9 mouse cellular contexts compared by ENCODE assay signal in the genomic region with DNA sequence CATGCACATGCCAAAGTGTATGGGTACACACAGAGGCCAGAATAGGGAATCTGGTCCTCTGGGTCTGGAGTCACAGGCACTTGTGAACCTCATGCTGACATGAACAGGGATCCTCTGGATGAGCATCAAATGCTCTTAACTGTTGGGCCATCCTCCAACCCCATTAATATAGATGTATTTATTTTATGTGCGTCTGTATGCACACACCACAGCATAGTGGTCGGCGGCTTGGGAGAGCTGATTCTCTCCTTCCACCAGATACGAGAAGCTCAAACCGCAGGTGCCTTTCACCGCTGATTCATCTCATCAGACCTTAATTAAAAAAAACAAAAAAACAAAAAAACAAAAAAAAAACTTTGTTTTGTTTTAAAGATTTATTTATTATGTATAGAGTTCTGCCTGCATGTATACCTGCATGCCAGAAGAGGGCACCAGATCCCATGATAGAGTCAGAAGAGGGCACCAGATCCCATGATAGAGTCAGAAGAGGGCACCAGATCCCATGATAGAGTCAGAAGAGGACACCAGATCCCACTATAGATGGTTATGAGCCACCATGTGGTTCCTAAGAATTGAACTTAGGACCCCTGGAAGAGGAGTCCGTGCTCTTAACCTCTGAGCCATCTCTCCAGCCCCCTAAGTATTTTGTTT.
DNase-seq lines count a peak whose midpoint lies in the region; ATAC-seq and TF ChIP-seq lines count a peak whose summit lies in the region.
"Had no signal": no experiment of that assay in that cellular context is flagged by ENCODE, and none has a peak within 500 bp of the region (broad histone marks: within the 10 kb centered on the region; RNA-seq: fewer than 3 reads in every experiment).

No protein-coding gene starts in this region.

- no peaks in the 10 kb centered on the region for H3K27me3 ChIP-seq in midbrain, embryonic 11.5 days (ENCODE audit: control insufficient read depth, insufficient read depth, low read length)
- no peaks in the 10 kb centered on the region for H3K27me3 ChIP-seq in midbrain, embryonic 15.5 days (replicated peaks)
- H3K27me3 ChIP-seq in forebrain, postnatal 0 days (ENCODE audit: insufficient read depth, low read length): no peaks in the 10 kb centered on the region

- no peaks in the 10 kb centered on the region for H3K4me1 ChIP-seq in midbrain, embryonic 11.5 days (ENCODE audit: control insufficient read depth, insufficient read depth, low read length)
- peaks cover 4% of the 10 kb centered on the region; the same call in 1 of the 2 replicates for H3K4me1 ChIP-seq in midbrain, embryonic 15.5 days
- peaks cover 11% of the 10 kb centered on the region for H3K4me1 ChIP-seq in forebrain, postnatal 0 days (ENCODE audit: insufficient read depth)

- H3K36me3 ChIP-seq in midbrain, embryonic 11.5 days (ENCODE audit: control insufficient read depth, insufficient read depth, low read length): no peaks in the 10 kb centered on the region
- no peaks in the 10 kb centered on the region for H3K36me3 ChIP-seq in midbrain, embryonic 15.5 days (replicated peaks)
- H3K36me3 ChIP-seq in forebrain, postnatal 0 days (ENCODE audit: insufficient read depth): no peaks in the 10 kb centered on the region

- ATAC-seq in midbrain, embryonic 11.5 days (ENCODE audit: low FRiP score): no peak
- ATAC-seq in midbrain, embryonic 15.5 days (replicated peaks): no peak; the same call in 1 of the 2 replicates
- ATAC-seq in forebrain, postnatal 0 days: peak; percentile 65

- no peaks in the 10 kb centered on the region for H3K9me3 ChIP-seq in midbrain, embryonic 11.5 days (ENCODE audit: control insufficient read depth, low read length)
- no peaks in the 10 kb centered on the region for H3K9me3 ChIP-seq in midbrain, embryonic 15.5 days
- H3K9me3 ChIP-seq in forebrain, postnatal 0 days (ENCODE audit: low read length): no peaks in the 10 kb centered on the region

- 70% methylated on average over 7 of the region's 7 CpGs for WGBS in midbrain, embryonic 11.5 days
- WGBS in midbrain, embryonic 15.5 days: 73% methylated on average over 7 of the region's 7 CpGs
- 67% methylated on average over 7 of the region's 7 CpGs for WGBS in forebrain, postnatal 0 days

- no peak overlapping the region for H3K4me3 ChIP-seq in midbrain, embryonic 11.5 days (ENCODE audit: low read depth, low read length)
- H3K4me3 ChIP-seq in midbrain, embryonic 15.5 days: no peak overlapping the region
- no peak overlapping the region for H3K4me3 ChIP-seq in forebrain, postnatal 0 days (ENCODE audit: low read depth, low read length)
- no peak overlapping the region for H3K4me3 ChIP-seq in layer of hippocampus, adult 2 months

- H3K27ac ChIP-seq in midbrain, embryonic 11.5 days (ENCODE audit: low read depth, low read length): no peak overlapping the region
- no peak overlapping the region for H3K27ac ChIP-seq in midbrain, embryonic 15.5 days
- no peak overlapping the region for H3K27ac ChIP-seq in forebrain, postnatal 0 days (ENCODE audit: low read depth, low read length)
- H3K27ac ChIP-seq in layer of hippocampus, adult 2 months: peak overlapping the region; percentile 51
- H3K27ac ChIP-seq: macrophage had no signal

- TF ChIP-seq CTCF in forebrain, postnatal 0 days (IDR thresholded peaks at IDR 0.05; ENCODE audit: low read depth): peak; percentile 81
- TF ChIP-seq CTCF in layer of hippocampus, adult 2 months (conservative IDR thresholded peaks at IDR 0.05): peak; percentile 94

- peak; percentile 51 to 85 for DNase-seq in adrenal gland, adult (ENCODE audit: inconsistent age in 2 of 2, low spot score in 1 of 2)
- DNase-seq in adrenal gland, adult 8-10 months: no peak
- DNase-seq in midbrain, embryonic 11.5 days (ENCODE audit: low spot score, missing footprints): peak; percentile 81
- DNase-seq in adrenal gland, postnatal 10 days: peak; percentile 64
- peak; percentile 52 for DNase-seq in forebrain, postnatal 0 days
- DNase-seq in layer of hippocampus, adult 2 months (ENCODE audit: low spot score in 2 of 2): peak; percentile 64 to 67
- DNase-seq in retina, postnatal 1 day: peak; percentile 47

- no peak overlapping the region for H3K9ac ChIP-seq in midbrain, embryonic 11.5 days (ENCODE audit: low read length)
- H3K9ac ChIP-seq in midbrain, embryonic 15.5 days: no peak overlapping the region
- H3K9ac ChIP-seq in forebrain, postnatal 0 days: no peak overlapping the region

- H3K4me2 ChIP-seq in midbrain, embryonic 11.5 days: no peak overlapping the region
- no peak overlapping the region for H3K4me2 ChIP-seq in midbrain, embryonic 15.5 days
- H3K4me2 ChIP-seq in forebrain, postnatal 0 days (ENCODE audit: low read depth): no peak overlapping the region
